Mouse (Mus musculus): Measurements from ENCODE around the gene Aasdhppt. TPM values are rescaled to one million over a fixed set of nuclear protein-coding genes. Genes with fewer than 3 reads are reported as not detected.

Gene Aasdhppt
- total RNA-seq, 2 experiments from 2014 or later, result 19.0 to 19.7 TPM

Small RNAs within 50 kb of the gene (microRNA-seq; reads per million reads assigned to microRNA genes)
- 0 reads per million in 2 experiments for gene Gm22195 (ENCODE audit: borderline number of aligned reads in 2 of 2)

Other genes starting within 250 kb of the Aasdhppt start
- gene Kbtbd3, start 362 bp upstream of the Aasdhppt start, total RNA-seq (2021), result 1 to 10 TPM; 8.0 to 8.9 TPM
- gene Msantd4, start 67.1 kb upstream of the Aasdhppt start, total RNA-seq (2021), result 10 to 100 TPM; 39.5 to 40.9 TPM

Data from heart, postnatal 36 days (tissue).